12 mouse cellular contexts compared by ENCODE assay signal in genomic region chr13:28426085-28426484, GRCm38 (mm10).
DNase-seq lines count a peak whose midpoint lies in the region; ATAC-seq lines count a peak whose summit lies in the region.
"Had no signal": no experiment of that assay in that cellular context is flagged by ENCODE, and none has a peak within 500 bp of the region (broad histone marks: within the 10 kb centered on the region; RNA-seq: fewer than 3 reads in every experiment).

No protein-coding gene starts in this region.

- H3K9ac ChIP-seq in forebrain, embryonic 16.5 days (replicated peaks; ENCODE audit: low read depth, low read length) = no peak overlapping the region
- H3K9ac ChIP-seq: hindbrain, embryonic 13.5 days; liver, embryonic 13.5 days had no signal

- no peaks in the 10 kb centered on the region for H3K27me3 ChIP-seq in midbrain, embryonic 10.5 days (ENCODE audit: low read depth, poor library complexity, severe bottlenecking)
- H3K27me3 ChIP-seq in forebrain, embryonic 16.5 days (replicated peaks; ENCODE audit: control insufficient read depth, insufficient read depth, low read length) = no peaks in the 10 kb centered on the region
- H3K27me3 ChIP-seq: hindbrain, embryonic 13.5 days; liver, embryonic 13.5 days had no signal

- no peaks in the 10 kb centered on the region for H3K36me3 ChIP-seq in midbrain, embryonic 10.5 days
- H3K36me3 ChIP-seq in forebrain, embryonic 16.5 days (ENCODE audit: control insufficient read depth, insufficient read depth) = no peaks in the 10 kb centered on the region
- H3K36me3 ChIP-seq: hindbrain, embryonic 13.5 days; liver, embryonic 13.5 days had no signal

- no peak overlapping the region for H3K4me2 ChIP-seq in forebrain, embryonic 16.5 days (ENCODE audit: low read length)
- H3K4me2 ChIP-seq: hindbrain, embryonic 13.5 days; liver, embryonic 13.5 days had no signal

- no peak overlapping the region for H3K27ac ChIP-seq in midbrain, embryonic 10.5 days (replicated peaks)
- no peak overlapping the region for H3K27ac ChIP-seq in forebrain, embryonic 16.5 days (ENCODE audit: low read length)
- H3K27ac ChIP-seq: hindbrain, embryonic 13.5 days; liver, embryonic 13.5 days had no signal

- 74% methylated on average over 4 of the region's 4 CpGs for WGBS in midbrain, embryonic 10.5 days
- WGBS in forebrain, embryonic 16.5 days = 71% methylated on average over 4 of the region's 4 CpGs

- no peaks in the 10 kb centered on the region for H3K9me3 ChIP-seq in midbrain, embryonic 10.5 days (replicated peaks)
- H3K9me3 ChIP-seq in forebrain, embryonic 16.5 days (ENCODE audit: control insufficient read depth, low read length) = no peaks in the 10 kb centered on the region
- H3K9me3 ChIP-seq: hindbrain, embryonic 13.5 days; liver, embryonic 13.5 days had no signal

- H3K4me1 ChIP-seq in midbrain, embryonic 10.5 days = peaks cover 4% of the 10 kb centered on the region
- peaks cover 10% of the 10 kb centered on the region for H3K4me1 ChIP-seq in forebrain, embryonic 16.5 days (replicated peaks; ENCODE audit: control insufficient read depth, insufficient read depth, low read length)

- H3K4me3 ChIP-seq in midbrain, embryonic 10.5 days = no peak overlapping the region
- H3K4me3 ChIP-seq in forebrain, embryonic 16.5 days (replicated peaks; ENCODE audit: low read length) = no peak overlapping the region
- H3K4me3 ChIP-seq: hindbrain, embryonic 13.5 days; liver, embryonic 13.5 days had no signal

- peak; percentile 14 to 23 for DNase-seq in cerebellum, adult 18-20 months
- no peak for DNase-seq in cerebellum, adult 9-10 months
- peak; percentile 21 for DNase-seq in kidney, postnatal 10 days
- DNase-seq in kidney, adult 11 months = no peak
- peak; percentile 9 for DNase-seq in CD4-positive helper T cell, adult 2 months (ENCODE audit: low read depth, low spot score)
- no peak for DNase-seq in midbrain, embryonic 10.5 days (ENCODE audit: low spot score)
- DNase-seq: cerebellum, adult 8-10 months; layer of hippocampus, adult 9-11 months; liver, embryonic 13.5 days had no signal

- ATAC-seq in megakaryocyte progenitor cell, adult 5-6 weeks (replicated peaks; ENCODE audit: poor library complexity) = peak; percentile 78
- no peak for ATAC-seq in forebrain, embryonic 16.5 days

Comparison
In these comparisons a context has a peak if more than half of its experiments do, and no peak if none do; other contexts are left out.
1. DNase-seq: peak in cerebellum, adult 18-20 months (2 of 2), kidney, postnatal 10 days (single experiment) and CD4-positive helper T cell, adult 2 months (single experiment); none in cerebellum, adult 9-10 months (single experiment), kidney, adult 11 months (single experiment) and midbrain, embryonic 10.5 days (single experiment).